Mouse (Mus musculus) kidney, adult 2 months (tissue): ENCODE results near the gene Rab1a.

Experiments used
- CTCF ChIP-seq: fragments of 200-500 bp; conservative IDR thresholded peaks from 2 replicates; pipeline ENCODE4 v1.5.1; 2011; ENCODE audit warnings: low read depth, mild to moderate bottlenecking, control low read depth, low read length, moderate library complexity, mixed read lengths; ENCODE audit not compliant: insufficient read depth, insufficient read length
- POLR2A ChIP-seq: fragments of 200-500 bp; IDR thresholded peaks from one replicate; pipeline ENCODE4 v1.6.1; 2011; ENCODE audit warnings: low read depth, low read length, control low read depth

DNA sequence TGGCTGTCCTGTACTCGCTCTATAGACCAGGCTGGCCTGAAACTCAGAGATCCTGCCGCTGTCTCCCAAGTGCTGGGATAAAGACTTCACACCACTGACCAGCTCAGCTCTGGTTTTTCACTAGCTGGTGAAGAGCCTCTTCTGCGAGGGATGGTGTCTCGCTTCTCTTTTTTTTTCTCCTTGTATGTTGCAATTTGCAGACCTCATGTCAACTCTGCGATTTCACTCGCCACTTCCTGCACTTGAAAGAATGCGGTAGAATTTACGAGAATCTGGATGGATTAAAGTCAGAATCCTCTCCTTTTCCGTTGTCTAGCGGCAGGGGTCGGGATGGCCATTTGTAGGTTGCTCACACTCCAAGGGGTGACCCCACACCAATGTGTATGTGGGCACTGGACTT, 32.3 kb upstream of the Rab1a start:
- TF ChIP-seq CTCF (no peak), POLR2A (no peak)
